Mouse (Mus musculus) MN1 (cell line): Measurements from ENCODE around the gene Slc23a4.
A peak's percentile ranks its signal among the peaks of the same experiment; 100 is the strongest.

ENCODE experiments used
- DNase-seq: peaks from one replicate; pipeline ENCODE4 v3.0.0-alpha.2; 2016; ENCODE audit warnings: low spot score

Gene Slc23a4

GRCm38 (mm10) chr6:34988081-34988761 is at the start of gene Slc23a4:
TSS of gene Slc23a4 (minus strand) at chr6:34988404.
- peak; percentile 17 for DNase-seq

- DNase-seq, result no peak
These were observed 45.1 kb upstream of the Slc23a4 start for GRCm38 (mm10) chr6:35033341-35033740.

- DNase-seq, result no peak
These were observed 44.5 kb upstream of the Slc23a4 start for GRCm38 (mm10) chr6:35032704-35033103.

GRCm38 (mm10) chr6:35030811-35031210 is 42.6 kb upstream of the Slc23a4 start:
- DNase-seq, result no peak

GRCm38 (mm10) chr6:35030226-35030625 is 42.0 kb upstream of the Slc23a4 start:
- no peak for DNase-seq

- peak; percentile 7 for DNase-seq
These were observed 39.8 kb upstream of the Slc23a4 start for GRCm38 (mm10) chr6:35028023-35028422.

GRCm38 (mm10) chr6:35027257-35027656 is 39.1 kb upstream of the Slc23a4 start:
- no peak for DNase-seq

- DNase-seq, result no peak
These were observed 28.4 kb upstream of the Slc23a4 start for GRCm38 (mm10) chr6:35016624-35017023.

GRCm38 (mm10) chr6:35011953-35012352 is 23.7 kb upstream of the Slc23a4 start:
- no peak for DNase-seq

GRCm38 (mm10) chr6:35010705-35011104 is 22.5 kb upstream of the Slc23a4 start:
- DNase-seq, result no peak

- DNase-seq, result peak; percentile 30
These were observed 14.1 kb upstream of the Slc23a4 start for GRCm38 (mm10) chr6:35002261-35002669.

- peak; percentile 47 for DNase-seq
These were observed 10.9 kb upstream of the Slc23a4 start for GRCm38 (mm10) chr6:34999101-34999500.

GRCm38 (mm10) chr6:34996496-34996895 is 8.3 kb upstream of the Slc23a4 start:
- no peak for DNase-seq

GRCm38 (mm10) chr6:34995265-34995681 is 7.1 kb upstream of the Slc23a4 start:
- peak; percentile 80 for DNase-seq

GRCm38 (mm10) chr6:34994692-34995091 is 6.5 kb upstream of the Slc23a4 start:
- DNase-seq, result no peak

GRCm38 (mm10) chr6:34989263-34989662 is 1.1 kb upstream of the Slc23a4 start:
- no peak for DNase-seq

GRCm38 (mm10) chr6:34987085-34987645 is 1.0 kb downstream of the Slc23a4 start:
- DNase-seq, result no peak

GRCm38 (mm10) chr6:34980661-34981060 is 7.5 kb downstream of the Slc23a4 start:
- DNase-seq, result no peak

- no peak for DNase-seq
These were observed 8.9 kb downstream of the Slc23a4 start for GRCm38 (mm10) chr6:34979291-34979690.

- no peak for DNase-seq
These were observed 17.0 kb downstream of the Slc23a4 start for GRCm38 (mm10) chr6:34971181-34971580.

GRCm38 (mm10) chr6:34965819-34966539 is 22.2 kb downstream of the Slc23a4 start:
- no peak for DNase-seq

- DNase-seq, result no peak
These were observed 23.7 kb downstream of the Slc23a4 start for GRCm38 (mm10) chr6:34964550-34964949.

- no peak for DNase-seq
These were observed 29.1 kb downstream of the Slc23a4 start for GRCm38 (mm10) chr6:34959131-34959530.
